Mouse (Mus musculus): ENCODE measurements at regions not wholly inside any gene's neighbourhood (a gene's known extent, or its start where the extent isn't known, plus 50 kb on each side); places are given as distances from the start of the nearest gene placed in this dataset.

- no peaks in the 10 kb centered on the region for H3K36me3 ChIP-seq (replicated peaks; ENCODE audit: insufficient read depth, low read length)
- H3K27me3 ChIP-seq (ENCODE audit: insufficient read depth, low read length), result no peaks in the 10 kb centered on the region
- ATAC-seq (no peak), DNase-seq (no peak)
- no peaks in the 10 kb centered on the region for H3K9me3 ChIP-seq (ENCODE audit: low read length)
- H3K9ac ChIP-seq (replicated peaks), result no peak overlapping the region
- TF ChIP-seq EP300 (IDR thresholded peaks at IDR 0.05; ENCODE audit: low read depth), result no peak
- no peak for TF ChIP-seq CTCF (IDR thresholded peaks at IDR 0.05; ENCODE audit: low read depth)
- 84% methylated on average over 12 of the region's 12 CpGs for WGBS (ENCODE audit: insufficient replicate concordance)
- no peak overlapping the region for H3K4me3 ChIP-seq (ENCODE audit: low read depth, low read length)
- no peak overlapping the region for H3K27ac ChIP-seq (ENCODE audit: low read depth)
- H3K4me2 ChIP-seq (ENCODE audit: low read depth, low read length), result no peak overlapping the region
- peaks cover 13% of the 10 kb centered on the region for H3K4me1 ChIP-seq (ENCODE audit: insufficient read depth)
Measured at GRCm38 (mm10) chr3:52184241-52184640, 79.4 kb upstream of the Maml3 start.

- no peak overlapping the region for H3K4me2 ChIP-seq (ENCODE audit: low read depth, low read length)
- TF ChIP-seq EP300 (IDR thresholded peaks at IDR 0.05; ENCODE audit: low read depth) (no peak), CTCF (IDR thresholded peaks at IDR 0.05; ENCODE audit: low read depth) (no peak)
- H3K9me3 ChIP-seq (ENCODE audit: low read length), result no peaks in the 10 kb centered on the region
- H3K4me3 ChIP-seq (ENCODE audit: low read depth, low read length), result no peak overlapping the region
- ATAC-seq, result no peak
- H3K36me3 ChIP-seq (replicated peaks; ENCODE audit: insufficient read depth, low read length), result no peaks in the 10 kb centered on the region
- H3K27me3 ChIP-seq (ENCODE audit: insufficient read depth, low read length), result no peaks in the 10 kb centered on the region
- WGBS (ENCODE audit: insufficient replicate concordance), result 74% methylated on average over 2 of the region's 2 CpGs
- H3K4me1 ChIP-seq (ENCODE audit: insufficient read depth), result peaks cover 8% of the 10 kb centered on the region
- no peak overlapping the region for H3K9ac ChIP-seq (replicated peaks)
- H3K27ac ChIP-seq (ENCODE audit: low read depth), result no peak overlapping the region
- no peak for DNase-seq
Measured at GRCm38 (mm10) chr3:52185351-52185750, 80.5 kb upstream of the Maml3 start.

GRCm38 (mm10) chr3:52187401-52187801 lies 80.7 kb upstream of the Foxo1 start:
- H3K4me2 ChIP-seq (ENCODE audit: low read depth, low read length), result no peak overlapping the region
- no peak for TF ChIP-seq CTCF (IDR thresholded peaks at IDR 0.05; ENCODE audit: low read depth)
- no peak for TF ChIP-seq EP300 (IDR thresholded peaks at IDR 0.05; ENCODE audit: low read depth)
- H3K36me3 ChIP-seq (replicated peaks; ENCODE audit: insufficient read depth, low read length), result no peaks in the 10 kb centered on the region
- no peaks in the 10 kb centered on the region for H3K4me1 ChIP-seq (ENCODE audit: insufficient read depth)
- no peak overlapping the region for H3K27ac ChIP-seq (ENCODE audit: low read depth)
- H3K9ac ChIP-seq (replicated peaks), result no peak overlapping the region
- H3K4me3 ChIP-seq (ENCODE audit: low read depth, low read length), result no peak overlapping the region
- DNase-seq (peak; percentile 12), ATAC-seq (no peak)
- H3K27me3 ChIP-seq (ENCODE audit: insufficient read depth, low read length), result no peaks in the 10 kb centered on the region
- H3K9me3 ChIP-seq (ENCODE audit: low read length), result no peaks in the 10 kb centered on the region
- 63% methylated on average over 4 of the region's 4 CpGs for WGBS (ENCODE audit: insufficient replicate concordance)

GRCm38 (mm10) chr3:52188303-52188702 lies 79.8 kb upstream of the Foxo1 start:
- no peaks in the 10 kb centered on the region for H3K27me3 ChIP-seq (ENCODE audit: insufficient read depth, low read length)

GRCm38 (mm10) chr3:52189016-52189415 lies 79.1 kb upstream of the Foxo1 start:
- no peak overlapping the region for H3K4me3 ChIP-seq (ENCODE audit: low read depth, low read length)
- no peak overlapping the region for H3K9ac ChIP-seq (replicated peaks)
- ATAC-seq (no peak), DNase-seq (peak; percentile 11)
- no peaks in the 10 kb centered on the region for H3K27me3 ChIP-seq (ENCODE audit: insufficient read depth, low read length)
- no peak overlapping the region for H3K27ac ChIP-seq (ENCODE audit: low read depth)
- no peaks in the 10 kb centered on the region for H3K9me3 ChIP-seq (ENCODE audit: low read length)
- no peak for TF ChIP-seq CTCF (IDR thresholded peaks at IDR 0.05; ENCODE audit: low read depth)
- no peak for TF ChIP-seq EP300 (IDR thresholded peaks at IDR 0.05; ENCODE audit: low read depth)
- 64% methylated on average over 6 of the region's 6 CpGs for WGBS (ENCODE audit: insufficient replicate concordance)
- H3K36me3 ChIP-seq (replicated peaks; ENCODE audit: insufficient read depth, low read length), result no peaks in the 10 kb centered on the region
- H3K4me2 ChIP-seq (ENCODE audit: low read depth, low read length), result no peak overlapping the region
- no peaks in the 10 kb centered on the region for H3K4me1 ChIP-seq (ENCODE audit: insufficient read depth)

More at GRCm38 (mm10) chr3:52188303-52188702, 79.8 kb upstream of the Foxo1 start:
- Histone ChIP-seq H3K4me3 (ENCODE audit: low read depth, low read length) (no peak overlapping the region), H3K36me3 (replicated peaks; ENCODE audit: insufficient read depth, low read length) (no peaks in the 10 kb centered on the region), H3K9me3 (ENCODE audit: low read length) (no peaks in the 10 kb centered on the region), H3K4me1 (ENCODE audit: insufficient read depth) (no peaks in the 10 kb centered on the region), H3K4me2 (ENCODE audit: low read depth, low read length) (no peak overlapping the region), H3K27ac (ENCODE audit: low read depth) (no peak overlapping the region), H3K9ac (replicated peaks) (no peak overlapping the region)
- TF ChIP-seq CTCF (IDR thresholded peaks at IDR 0.05; ENCODE audit: low read depth), result no peak
- TF ChIP-seq EP300 (IDR thresholded peaks at IDR 0.05; ENCODE audit: low read depth), result no peak
- no peak for ATAC-seq
- peak; percentile 9 for DNase-seq
- 73% methylated on average over 6 of the region's 6 CpGs for WGBS (ENCODE audit: insufficient replicate concordance)

- TF ChIP-seq CTCF (IDR thresholded peaks at IDR 0.05; ENCODE audit: low read depth) (no peak), EP300 (IDR thresholded peaks at IDR 0.05; ENCODE audit: low read depth) (no peak)
- WGBS (ENCODE audit: insufficient replicate concordance), result 54% methylated on average over 7 of the region's 7 CpGs
- ATAC-seq (no peak), DNase-seq (peak; percentile 12)
- Histone ChIP-seq H3K36me3 (replicated peaks; ENCODE audit: insufficient read depth, low read length) (no peaks in the 10 kb centered on the region), H3K27me3 (ENCODE audit: insufficient read depth, low read length) (no peaks in the 10 kb centered on the region), H3K4me2 (ENCODE audit: low read depth, low read length) (no peak overlapping the region), H3K9me3 (ENCODE audit: low read length) (no peaks in the 10 kb centered on the region), H3K27ac (ENCODE audit: low read depth) (no peak overlapping the region), H3K4me1 (ENCODE audit: insufficient read depth) (no peaks in the 10 kb centered on the region), H3K9ac (replicated peaks) (no peak overlapping the region), H3K4me3 (ENCODE audit: low read depth, low read length) (no peak overlapping the region)
Measured at GRCm38 (mm10) chr3:52190021-52190420, 78.1 kb upstream of the Foxo1 start.

GRCm38 (mm10) chr3:52193026-52193425 lies 75.1 kb upstream of the Foxo1 start:
- Histone ChIP-seq H3K9me3 (ENCODE audit: low read length) (no peaks in the 10 kb centered on the region), H3K27me3 (ENCODE audit: insufficient read depth, low read length) (no peaks in the 10 kb centered on the region), H3K4me3 (ENCODE audit: low read depth, low read length) (no peak overlapping the region), H3K9ac (replicated peaks) (no peak overlapping the region), H3K27ac (ENCODE audit: low read depth) (no peak overlapping the region), H3K4me1 (ENCODE audit: insufficient read depth) (peaks cover 4% of the 10 kb centered on the region; the same call in 1 of the 2 replicates), H3K36me3 (replicated peaks; ENCODE audit: insufficient read depth, low read length) (no peaks in the 10 kb centered on the region), H3K4me2 (ENCODE audit: low read depth, low read length) (no peak overlapping the region)
- 57% methylated on average over 7 of the region's 7 CpGs for WGBS (ENCODE audit: insufficient replicate concordance)
- ATAC-seq, result no peak
- DNase-seq, result no peak
- no peak for TF ChIP-seq CTCF (IDR thresholded peaks at IDR 0.05; ENCODE audit: low read depth)
- no peak for TF ChIP-seq EP300 (IDR thresholded peaks at IDR 0.05; ENCODE audit: low read depth)

All from liver, postnatal 0 days (tissue).